Mouse (Mus musculus) cerebellum, adult 2 months (tissue): Measurements from ENCODE around the gene Prss2. TPM values are rescaled to one million over a fixed set of nuclear protein-coding genes. Genes with fewer than 3 reads are reported as not detected.
"Not testable (repeated sequence)": the region's sequence is repeated elsewhere in the genome, so short reads cannot be mapped to it uniquely, and the experiment has no call there.

Source experiments
- DNase-seq, 2 experiments: peaks; one replicate each; pipeline ENCODE4 v3.0.0; 2021
- H3K27ac ChIP-seq: fragments of 200-500 bp; 2 replicates; pipeline ENCODE4 v1.5.1; 2012; ENCODE audit warnings: low read length, control low read depth, inconsistent platforms; ENCODE audit not compliant: insufficient read depth
- H3K27me3 ChIP-seq: fragments of 200-500 bp; 2 replicates; pipeline ENCODE4 v1.6.1; 2012; ENCODE audit warnings: inconsistent platforms, mild to moderate bottlenecking, low read length, moderate library complexity; ENCODE audit not compliant: control insufficient read depth, insufficient read depth
- H3K4me1 ChIP-seq: fragments of 200-500 bp; 2 replicates; pipeline ENCODE4 v1.6.1; 2011; ENCODE audit warnings: low read length; ENCODE audit not compliant: control insufficient read depth, insufficient read depth
- H3K4me3 ChIP-seq: fragments of 200-500 bp; replicated peaks from 2 replicates; pipeline ENCODE3; 2011; ENCODE audit warnings: mild to moderate bottlenecking, low read depth, low read length, control low read depth; ENCODE audit not compliant: insufficient read depth
- CTCF ChIP-seq: fragments of 200-500 bp; IDR thresholded peaks from 2 replicates; pipeline ENCODE4 v1.5.1; 2011; ENCODE audit warnings: low read depth, mild to moderate bottlenecking, control low read depth, low read length, moderate library complexity, borderline replicate concordance; ENCODE audit not compliant: insufficient read depth
- POLR2A ChIP-seq: fragments of 200-500 bp; IDR thresholded peaks from 2 replicates; pipeline ENCODE4 v1.6.1; 2011; ENCODE audit warnings: low read length, control low read depth, borderline replicate concordance; ENCODE audit not compliant: insufficient read depth
- WGBS: fragments of 180-500 bp; shearing (Covaris S2); methylation state at CpG from one replicate; pipeline ENCODE4 v1.1.7; 2018; 5-methylcytosine and 5-hydroxymethylcytosine counted together
- polyA plus RNA-seq: library from polyadenylated mRNA; depleted of rRNA; stranded (reverse); fragments of >200 nt; gene quantifications from 2 replicates; pipeline ENCODE4 v1.2.3, GENCODE M21; 2012

Gene Prss2
- polyA plus RNA-seq, 1 experiment, result not detected

GRCm38 (mm10) chr6:41532687-41533284 is 11.2 kb downstream of the Prss2 start:
- Histone ChIP-seq H3K27ac (no peak overlapping the region), H3K4me3 (no peak overlapping the region), H3K4me1 (no peaks in the 10 kb centered on the region), H3K27me3 (no peaks in the 10 kb centered on the region)
- DNase-seq, result no peak
- TF ChIP-seq CTCF (no peak), POLR2A (no peak)
- whole genome bisulfite sequencing, result 79% methylated on average over 8 of the region's 8 CpGs

DNA sequence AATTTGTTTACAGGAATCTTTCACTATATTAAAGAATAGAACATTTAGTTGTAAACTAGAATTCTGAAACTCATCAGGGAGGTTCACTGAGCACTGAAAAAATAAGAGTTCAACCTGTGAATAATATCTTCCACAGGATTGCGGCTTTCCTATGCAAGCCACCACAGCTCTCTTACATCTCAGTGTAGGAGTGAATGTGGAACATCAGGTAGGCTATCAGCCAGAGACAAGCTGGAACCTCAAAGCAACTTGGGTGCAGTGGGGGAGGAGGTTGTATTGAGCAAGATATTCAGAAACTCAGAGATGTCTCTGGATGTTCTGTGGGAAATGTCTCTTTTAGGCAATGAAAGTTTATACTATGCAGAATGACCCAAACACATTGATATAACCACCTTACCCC is 15.8 kb downstream of the Prss2 start:
- no peaks in the 10 kb centered on the region for H3K4me1 ChIP-seq
- H3K4me3 ChIP-seq, result no peak overlapping the region
- no peak for DNase-seq
- H3K27ac ChIP-seq, result no peak overlapping the region
- TF ChIP-seq CTCF (no peak), POLR2A (no peak)
- H3K27me3 ChIP-seq, result no peaks in the 10 kb centered on the region
- WGBS, result 100% methylated on average over 1 of the region's 1 CpGs

GRCm38 (mm10) chr6:41538296-41538695 is 16.7 kb downstream of the Prss2 start:
- DNase-seq, H3K4me1 ChIP-seq, H3K4me3 ChIP-seq, H3K27me3 ChIP-seq, H3K27ac ChIP-seq: not testable (repeated sequence)
- 71% methylated on average over 6 of the region's 8 CpGs for WGBS

DNA sequence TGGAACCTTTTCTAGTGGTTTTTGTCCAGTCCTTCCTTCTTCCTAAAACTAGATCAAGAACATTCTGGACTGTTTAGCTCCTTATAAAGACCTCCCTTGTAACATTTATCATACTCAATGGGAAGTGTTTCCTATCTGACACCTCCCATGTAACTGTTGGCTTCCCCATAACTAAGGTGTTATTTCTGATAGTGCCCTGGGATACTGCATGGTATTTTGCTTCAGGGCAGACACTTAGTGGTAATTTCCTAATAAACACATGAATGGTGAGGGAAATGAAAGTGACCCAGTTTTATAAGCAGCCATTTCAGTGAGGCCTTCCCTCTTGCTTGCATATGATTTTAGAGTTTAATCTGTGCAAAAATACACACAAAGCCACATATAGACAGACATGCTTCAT is 19.2 kb downstream of the Prss2 start:
- no peak overlapping the region for H3K4me3 ChIP-seq
- DNase-seq, result no peak
- H3K27me3 ChIP-seq, result no peaks in the 10 kb centered on the region; the same call in 1 of the 2 replicates
- TF ChIP-seq POLR2A (no peak), CTCF (no peak)
- no peak overlapping the region for H3K27ac ChIP-seq
- H3K4me1 ChIP-seq, result no peaks in the 10 kb centered on the region

- DNase-seq, result no peak
- no peak overlapping the region for H3K27ac ChIP-seq
- 64% methylated on average over 1 of the region's 1 CpGs for WGBS
- H3K4me3 ChIP-seq, result no peak overlapping the region
- no peaks in the 10 kb centered on the region for H3K4me1 ChIP-seq
- H3K27me3 ChIP-seq, result no peaks in the 10 kb centered on the region; the same call in 1 of the 2 replicates
- TF ChIP-seq CTCF, result no peak
- TF ChIP-seq POLR2A, result no peak
Measured at GRCm38 (mm10) chr6:41541746-41542145, 20.2 kb downstream of the Prss2 start.

DNA sequence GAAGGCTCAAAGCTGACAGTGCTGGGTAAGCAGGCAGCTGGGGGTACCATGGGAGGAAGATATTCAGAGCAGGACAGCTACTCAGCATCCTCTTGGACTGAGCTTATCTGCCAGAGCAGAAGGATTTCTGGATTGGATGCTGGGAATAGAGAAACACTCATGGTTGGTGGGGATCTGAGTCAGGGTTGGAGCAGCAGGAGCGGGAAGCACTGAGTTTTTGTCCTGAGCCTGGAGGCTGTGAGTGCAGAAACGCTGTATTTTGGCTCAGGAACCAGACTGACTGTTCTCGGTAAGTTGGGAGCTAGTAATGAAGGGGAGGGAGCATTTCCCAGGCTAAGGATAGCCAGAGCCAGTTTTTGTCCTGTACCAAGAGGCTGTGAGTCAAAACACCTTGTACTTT is 21.4 kb downstream of the Prss2 start:
- WGBS, result 18% methylated on average over 3 of the region's 3 CpGs
- no peak overlapping the region for H3K4me3 ChIP-seq
- no peaks in the 10 kb centered on the region for H3K4me1 ChIP-seq
- no peak overlapping the region for H3K27ac ChIP-seq
- no peak for TF ChIP-seq CTCF
- no peak for TF ChIP-seq POLR2A
- H3K27me3 ChIP-seq, result no peaks in the 10 kb centered on the region; the same call in 1 of the 2 replicates
- no peak for DNase-seq

- DNase-seq, result no peak
- 4% methylated on average over 28 of the region's 28 CpGs for WGBS
- no peaks in the 10 kb centered on the region; the same call in 1 of the 2 replicates for H3K27me3 ChIP-seq
- no peaks in the 10 kb centered on the region for H3K4me1 ChIP-seq
- no peak for TF ChIP-seq POLR2A
- TF ChIP-seq CTCF, result no peak
- H3K4me3 ChIP-seq, result no peak overlapping the region
- H3K27ac ChIP-seq, result no peak overlapping the region
Measured at GRCm38 (mm10) chr6:41543411-41544050, 21.9 kb downstream of the Prss2 start.

DNA sequence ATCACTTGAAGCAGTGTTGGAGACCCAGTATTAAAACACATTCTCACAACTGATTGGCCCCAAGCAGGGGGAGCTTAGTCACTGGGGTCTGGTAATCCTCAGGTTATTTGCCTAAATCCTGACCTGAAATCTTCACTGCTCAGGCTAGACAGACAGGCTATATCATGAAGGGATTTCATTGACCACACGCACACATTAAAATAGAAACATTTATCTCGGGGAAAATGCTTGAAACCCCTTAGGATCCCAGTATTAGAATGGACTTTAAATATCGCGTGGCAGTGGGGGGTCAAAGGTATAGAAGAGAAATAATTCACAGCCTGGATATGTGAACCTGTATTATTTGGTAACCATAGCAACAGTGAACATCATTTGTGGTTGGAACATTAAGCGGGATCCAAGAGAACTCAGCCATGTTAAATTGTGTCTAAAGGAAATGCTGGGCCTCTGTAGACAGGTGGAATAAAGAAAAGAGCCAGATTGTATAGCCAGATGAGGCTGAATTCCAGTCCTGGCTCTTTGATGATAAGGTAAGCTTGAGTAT is 22.9 kb downstream of the Prss2 start:
- Histone ChIP-seq H3K4me3 (no peak overlapping the region), H3K4me1 (no peaks in the 10 kb centered on the region), H3K27me3 (no peaks in the 10 kb centered on the region; the same call in 1 of the 2 replicates), H3K27ac (no peak overlapping the region)
- no peak for DNase-seq
- WGBS, result 78% methylated on average over 5 of the region's 5 CpGs
- TF ChIP-seq CTCF (no peak), POLR2A (no peak)
